Mouse (Mus musculus): ENCODE results near the gene Cdh23.

The Cdh23 gene

DNA sequence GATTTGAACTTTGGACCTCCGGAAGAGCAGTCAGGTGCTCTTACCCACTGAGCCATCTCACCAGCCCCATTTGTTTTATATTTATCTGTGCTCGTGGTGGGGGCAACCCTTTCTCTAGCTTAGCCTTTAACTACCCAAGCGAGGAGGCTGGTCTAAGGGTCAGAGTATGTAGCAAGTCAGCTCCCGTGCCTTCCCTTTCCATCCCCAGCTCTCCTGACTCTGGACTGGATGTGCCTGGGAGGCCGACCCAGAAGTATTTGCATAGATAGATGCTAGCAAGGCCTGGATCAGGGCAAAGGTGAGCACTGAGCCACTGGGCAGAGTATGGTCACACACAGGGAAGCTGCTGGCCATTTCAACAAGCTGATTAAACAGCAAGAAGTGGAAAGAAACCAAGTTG is 12.5 kb upstream of the Cdh23 start:
- DNase-seq (ENCODE audit: low read depth, low spot score): no peak

DNA sequence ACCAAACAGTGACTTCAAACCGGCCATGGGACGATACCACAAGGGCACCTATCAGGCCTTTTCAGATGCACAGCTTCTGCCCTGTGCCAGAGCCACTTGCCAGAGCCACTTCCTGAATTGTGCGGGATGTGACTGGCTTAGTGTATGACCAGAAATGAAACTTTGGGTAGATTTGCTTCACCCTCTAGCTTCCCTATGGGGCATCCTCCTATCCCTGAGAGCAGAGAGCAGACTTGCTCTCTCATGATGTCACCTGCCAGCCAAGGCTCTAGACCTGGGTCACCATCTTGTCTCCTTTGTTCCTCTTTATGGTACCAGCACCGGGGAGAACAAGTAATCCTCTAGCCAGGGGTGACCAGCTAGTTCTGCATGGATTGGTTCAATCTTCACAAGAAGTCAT is 10.0 kb upstream of the Cdh23 start:
- DNase-seq (ENCODE audit: low read depth, low spot score): no peak

DNA sequence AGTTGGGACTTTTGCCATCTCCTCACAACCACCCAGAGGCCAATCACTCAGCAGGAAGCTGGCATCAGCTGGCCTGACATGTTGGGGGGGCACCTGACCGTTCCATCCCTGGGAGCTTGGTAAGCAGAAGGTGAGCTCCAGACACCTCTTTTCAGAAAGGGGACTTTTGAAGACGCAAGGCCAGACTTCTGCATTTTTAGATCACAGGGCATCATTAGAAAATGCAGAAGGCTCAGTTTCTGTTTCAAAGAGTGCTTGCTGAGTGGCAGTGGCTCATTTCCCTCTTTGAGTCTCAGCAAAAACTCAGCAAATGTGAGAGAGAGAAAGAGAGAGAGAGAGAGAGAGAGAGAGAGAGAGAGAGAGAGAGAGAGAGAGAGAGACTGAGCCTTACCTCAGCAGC is 8.8 kb upstream of the Cdh23 start:
- DNase-seq (ENCODE audit: low read depth, low spot score): no peak

DNA sequence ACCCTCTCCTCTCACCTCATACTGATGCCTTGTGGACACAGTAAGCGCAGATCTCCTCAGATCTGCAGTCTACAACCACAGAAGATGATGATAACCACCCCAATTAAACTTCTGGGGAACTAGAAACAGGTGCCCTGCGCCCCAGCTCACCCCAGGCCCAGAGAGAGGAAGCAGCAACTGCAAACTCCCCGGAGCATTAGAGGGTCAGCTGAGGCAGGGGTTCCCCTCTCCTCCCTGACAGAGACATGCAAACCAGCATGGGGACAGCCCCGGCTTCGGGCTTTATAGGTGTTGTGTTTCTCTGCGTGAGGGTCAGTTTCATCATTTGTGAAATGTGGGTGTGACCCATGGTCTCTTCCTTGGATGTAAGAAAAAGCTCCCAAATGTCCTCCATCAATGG is 1.5 kb upstream of the Cdh23 start:
- DNase-seq (ENCODE audit: low read depth, low spot score): no peak

DNA sequence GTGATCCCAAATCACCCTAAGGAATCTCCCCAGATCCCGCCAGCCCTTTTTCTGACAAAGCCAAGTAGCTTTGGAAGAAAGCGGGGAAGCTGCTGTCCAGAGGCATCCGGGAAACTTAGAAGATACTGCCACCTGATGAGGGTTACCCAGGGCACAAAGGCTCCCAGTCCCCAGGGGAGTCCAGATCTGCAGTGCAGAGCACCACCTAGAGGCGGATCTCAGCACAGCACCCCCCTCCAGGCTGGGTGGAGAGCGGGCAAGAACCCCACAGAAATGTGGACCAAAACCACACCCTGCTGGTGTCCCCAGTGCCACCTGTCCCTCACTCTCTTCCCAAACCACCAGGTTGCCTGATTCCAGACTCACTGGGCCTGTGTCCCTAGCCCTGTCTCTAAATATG is 685 bp upstream of the Cdh23 start:
- peak; percentile 55 for DNase-seq (ENCODE audit: low read depth, low spot score)

DNA sequence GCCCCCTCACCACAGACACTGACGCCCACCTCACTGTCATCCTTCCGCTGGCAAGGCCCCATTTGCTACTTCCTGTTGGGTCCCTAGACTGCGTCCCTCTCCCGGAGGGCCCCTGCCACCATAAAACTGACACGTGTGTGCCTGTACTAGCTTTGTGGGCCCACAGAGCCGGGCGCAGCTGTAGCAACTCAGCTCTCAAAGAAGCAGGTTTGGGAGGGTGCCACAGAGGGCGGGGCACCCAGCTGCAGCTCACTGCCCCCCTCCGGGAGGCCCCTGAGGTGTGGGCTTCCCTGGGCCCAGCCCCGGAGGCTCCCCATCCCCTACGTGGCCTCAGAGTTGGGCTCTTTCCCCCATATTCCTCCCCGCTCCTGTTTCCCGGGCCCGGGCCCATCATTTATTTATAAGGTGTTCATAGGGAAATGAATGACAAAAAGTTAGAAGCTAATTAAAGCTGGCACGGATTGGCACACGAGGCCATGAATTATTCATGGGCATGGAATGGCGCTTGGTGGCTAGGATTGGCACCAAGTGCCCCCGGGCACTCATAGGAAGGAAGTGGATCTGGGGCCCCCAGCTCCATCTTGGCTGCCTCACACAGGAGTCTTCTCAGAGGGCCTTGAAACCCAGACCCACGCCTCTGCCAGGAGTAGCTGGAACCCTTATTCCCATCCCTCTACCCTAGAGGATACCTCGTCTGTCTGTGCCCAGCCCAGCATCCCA is 4.5 kb downstream of the Cdh23 start:
- DNase-seq (ENCODE audit: low read depth, low spot score): no peak

DNA sequence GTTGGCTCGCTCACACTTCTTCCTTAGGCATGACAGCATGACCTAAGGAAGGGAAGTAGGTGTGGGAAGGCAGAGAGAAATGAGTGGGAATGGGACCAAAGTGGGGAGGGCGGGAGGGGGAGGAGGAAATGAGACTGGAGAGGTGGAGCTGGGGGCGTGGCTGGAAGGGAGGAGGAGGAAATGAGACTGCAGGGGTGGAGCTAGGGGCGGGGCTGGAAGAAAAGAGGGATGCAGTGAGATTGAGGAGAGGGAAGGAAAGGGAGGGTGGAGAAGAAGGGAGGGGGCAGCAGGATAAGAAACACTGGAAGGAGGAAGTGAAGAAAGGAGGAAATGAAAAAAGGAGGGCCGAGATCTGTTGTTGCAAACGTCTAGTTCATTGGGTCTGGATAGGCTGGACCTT is 5.3 kb downstream of the Cdh23 start:
- no peak for DNase-seq (ENCODE audit: low read depth, low spot score)

DNA sequence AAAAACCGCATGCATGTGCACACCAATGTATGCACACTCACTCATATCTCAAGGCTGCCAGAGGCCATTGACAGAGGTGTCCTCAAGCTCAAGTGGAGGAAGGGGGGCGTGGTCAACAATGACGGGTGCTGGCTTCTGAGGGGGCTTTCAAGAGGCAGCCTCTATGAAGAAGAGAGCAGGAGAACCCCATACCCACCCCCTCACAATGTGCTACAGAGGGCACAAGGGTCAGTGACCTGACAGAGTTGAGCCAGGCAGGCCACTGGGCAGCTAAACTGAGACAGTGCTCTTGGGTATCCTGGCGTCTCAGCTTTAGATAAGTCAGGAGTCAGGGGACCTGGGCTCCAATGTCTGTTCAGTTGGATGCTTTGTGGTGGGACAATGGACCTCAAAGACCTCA is 6.9 kb downstream of the Cdh23 start:
- DNase-seq (ENCODE audit: low read depth, low spot score): no peak

DNA sequence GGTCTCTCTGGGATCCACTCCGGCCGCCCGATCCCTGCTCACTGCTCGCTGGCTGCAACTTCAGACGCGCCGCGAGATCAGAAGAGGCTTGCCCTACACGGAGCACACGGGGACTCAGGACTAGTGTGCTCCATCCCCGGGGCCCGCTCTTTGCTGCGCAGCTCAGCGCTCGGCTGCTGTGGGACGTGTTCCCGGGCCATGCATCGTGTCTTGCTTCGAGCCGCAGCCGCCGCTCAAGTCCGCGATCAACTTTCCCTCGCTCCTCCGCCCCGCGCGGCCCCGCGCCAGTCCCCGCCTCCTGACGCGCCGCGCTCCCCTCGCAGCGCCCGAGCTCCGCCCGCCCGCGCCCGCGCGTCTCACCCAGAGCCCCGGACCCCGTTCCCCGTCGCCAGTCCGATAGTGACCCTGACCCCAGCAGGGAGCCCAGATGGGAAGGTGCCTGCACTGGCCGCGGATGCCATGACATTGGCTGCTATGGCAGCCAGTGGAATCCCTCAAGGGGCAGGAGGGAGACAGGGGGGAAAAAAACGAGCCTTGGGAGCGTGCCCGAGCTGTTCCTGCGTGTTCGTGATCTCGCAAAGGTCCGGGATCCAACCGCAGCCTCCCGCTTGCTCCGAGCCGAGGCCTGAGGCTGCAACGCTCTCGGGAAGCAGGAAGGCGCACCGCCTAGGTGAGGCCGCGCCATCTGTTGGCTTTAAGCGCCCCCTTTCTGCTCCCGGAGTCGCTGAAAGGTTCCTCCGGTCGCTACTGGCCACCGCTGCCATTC is 9.1 kb downstream of the Cdh23 start:
- peak; percentile 48 for DNase-seq (ENCODE audit: low read depth, low spot score)

DNA sequence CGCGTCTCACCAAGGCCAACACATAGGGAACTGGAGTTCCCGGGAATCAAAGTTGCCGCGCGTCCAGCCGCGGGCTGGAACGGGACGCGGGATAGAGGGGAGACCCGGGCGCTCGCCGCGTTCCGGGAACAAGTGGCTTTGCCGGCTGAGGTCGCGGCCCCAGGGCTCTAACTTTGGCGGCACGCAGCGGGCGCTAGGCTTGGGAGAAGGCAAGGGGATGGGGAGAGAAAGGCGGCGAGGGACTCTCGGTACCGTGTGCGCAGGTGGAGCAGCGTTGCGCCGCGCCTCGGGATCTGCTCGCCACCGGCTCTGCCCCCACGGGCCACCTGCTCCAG is 9.7 kb downstream of the Cdh23 start:
- no peak for DNase-seq (ENCODE audit: low read depth, low spot score)

DNA sequence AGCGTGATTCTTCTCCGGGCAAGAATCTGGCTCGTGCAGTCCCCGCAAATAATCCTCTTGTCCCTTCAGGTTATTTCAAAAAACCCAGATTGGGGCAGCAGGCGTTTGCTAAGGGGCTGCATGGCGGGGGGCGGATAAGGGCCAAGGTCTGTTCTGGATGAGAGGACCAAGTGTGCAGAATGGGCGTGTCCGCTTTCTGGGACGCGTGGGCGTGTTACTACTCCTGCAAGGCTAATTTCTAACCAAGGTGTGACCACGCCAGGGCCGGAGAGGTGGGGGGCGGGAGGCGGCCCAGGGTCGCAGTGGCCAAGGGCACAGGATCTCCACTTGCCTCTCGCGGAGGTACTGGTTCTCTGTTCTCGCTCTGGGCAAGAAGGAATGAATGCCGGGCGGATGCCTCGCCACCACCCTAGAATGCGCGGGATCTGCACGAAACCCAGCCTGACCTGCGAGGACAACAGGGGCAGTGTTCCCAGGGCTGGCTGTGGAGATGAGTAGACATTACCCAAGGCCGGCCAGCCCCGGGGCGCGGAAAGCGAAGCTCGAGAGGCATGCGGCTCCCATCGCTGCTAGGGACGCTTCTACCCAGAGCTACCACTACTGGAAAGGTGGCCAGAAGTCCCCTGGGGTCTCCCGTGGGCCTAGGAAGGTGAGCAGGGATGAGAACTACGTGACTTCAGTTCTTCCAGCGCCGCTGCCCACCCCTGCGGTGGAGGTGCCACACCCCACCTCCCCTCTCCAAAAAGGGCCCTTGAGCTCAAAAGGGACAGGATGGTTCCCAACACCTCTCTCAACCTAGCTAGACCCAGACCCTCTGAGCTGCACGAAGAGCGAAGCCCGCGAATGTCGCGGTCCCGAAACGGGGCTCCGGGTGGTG is 10.3 kb downstream of the Cdh23 start:
- DNase-seq (ENCODE audit: low read depth, low spot score): no peak

DNA sequence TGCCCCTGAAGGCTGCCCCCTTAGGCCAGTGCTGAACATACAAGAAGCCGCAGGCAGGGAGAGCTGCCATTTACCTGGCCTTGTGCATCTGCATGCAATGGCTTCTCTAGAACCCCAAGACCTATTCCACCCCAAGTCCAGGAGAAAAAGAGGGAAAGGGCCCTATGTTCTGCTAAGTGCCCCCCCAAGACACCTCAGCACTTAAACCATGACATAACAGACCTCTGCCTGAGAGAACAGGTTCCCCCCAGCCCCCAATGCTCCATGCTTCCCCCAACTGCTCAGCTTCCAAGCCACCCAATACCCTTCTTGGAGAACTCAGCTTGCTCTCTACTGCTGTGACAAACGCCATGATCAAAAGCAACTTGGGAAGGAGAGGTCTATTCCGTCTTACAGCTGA is 17.4 kb downstream of the Cdh23 start:
- DNase-seq (ENCODE audit: low read depth, low spot score): no peak

DNA sequence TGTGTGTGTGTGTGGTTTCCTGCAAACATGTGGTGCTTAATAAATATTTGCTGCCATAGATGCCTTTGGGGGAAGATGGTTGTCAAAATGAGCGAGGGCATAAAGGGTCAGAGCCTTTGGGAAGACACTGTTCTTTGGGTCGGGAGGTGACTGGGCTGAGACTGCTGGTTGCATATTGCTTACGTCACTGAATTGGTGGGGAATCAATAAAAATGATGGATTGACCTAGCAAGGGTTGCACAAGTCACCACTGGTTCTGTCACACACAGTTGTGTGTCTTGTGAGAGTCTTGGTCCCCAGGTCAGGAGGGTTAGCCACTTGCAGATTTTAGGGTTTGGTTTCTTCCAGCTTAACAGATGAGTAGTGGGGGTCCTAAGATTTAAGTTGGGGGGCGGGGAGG is 19.0 kb downstream of the Cdh23 start:
- no peak for DNase-seq (ENCODE audit: low read depth, low spot score)

DNA sequence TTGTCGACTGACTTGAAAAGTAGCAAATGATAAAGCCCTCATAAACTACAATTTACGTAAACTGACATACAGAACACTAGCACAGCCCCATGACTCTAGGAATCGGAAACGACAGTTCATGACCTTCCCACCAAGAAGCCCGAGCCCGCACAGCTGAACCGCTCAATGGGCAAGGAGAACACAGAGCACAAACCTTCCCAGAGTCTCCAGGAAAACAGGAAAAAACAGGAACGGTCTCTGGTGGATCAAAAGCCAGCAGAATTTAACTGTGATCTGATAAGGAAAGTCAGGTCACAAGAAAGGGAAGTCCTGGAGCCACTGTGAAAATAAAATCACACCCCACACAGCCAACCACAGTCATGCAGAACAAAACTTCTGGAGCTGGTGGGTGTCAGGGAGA is 26.1 kb downstream of the Cdh23 start:
- DNase-seq (ENCODE audit: low read depth, low spot score): no peak

DNA sequence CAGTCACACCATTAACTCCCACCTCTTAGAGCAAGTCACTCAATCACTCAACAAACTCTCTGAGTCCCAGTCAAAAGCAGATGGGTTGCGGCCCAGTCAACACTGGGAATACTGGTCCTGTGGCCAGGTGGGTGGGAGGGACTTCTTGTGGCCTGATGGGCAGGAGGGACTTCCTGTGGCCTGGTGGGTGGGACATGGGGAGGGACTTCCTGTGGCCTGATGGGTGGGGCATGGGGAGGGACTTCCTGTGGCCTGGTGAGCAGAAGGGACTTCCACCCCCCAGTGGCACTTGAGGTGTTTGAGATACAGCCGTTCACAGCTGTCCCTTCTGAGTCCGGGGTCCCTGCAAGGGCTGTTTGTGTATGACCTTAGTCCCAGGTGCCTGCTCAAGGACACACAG is 27.7 kb downstream of the Cdh23 start:
- DNase-seq (ENCODE audit: low read depth, low spot score): no peak

DNA sequence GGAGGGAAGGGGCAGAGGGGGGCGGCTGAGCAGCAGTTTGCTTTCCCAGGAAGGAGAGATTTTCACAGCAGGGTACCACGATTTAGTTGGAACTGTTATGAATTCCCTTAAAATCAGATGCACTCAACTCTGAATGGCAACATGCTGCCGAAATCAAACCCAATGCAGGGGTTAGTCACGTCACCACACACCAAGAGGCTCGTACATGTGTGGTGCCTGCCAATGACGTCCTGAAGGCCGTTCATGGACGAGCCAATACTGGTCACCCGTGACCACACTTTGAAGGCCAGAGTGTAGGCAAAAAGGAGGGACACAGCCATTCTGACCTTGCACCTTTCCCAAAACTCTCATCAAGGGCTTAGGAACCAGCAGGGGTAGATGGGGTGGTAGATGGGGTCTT is 35.3 kb downstream of the Cdh23 start:
- no peak for DNase-seq (ENCODE audit: low read depth, low spot score)

DNA sequence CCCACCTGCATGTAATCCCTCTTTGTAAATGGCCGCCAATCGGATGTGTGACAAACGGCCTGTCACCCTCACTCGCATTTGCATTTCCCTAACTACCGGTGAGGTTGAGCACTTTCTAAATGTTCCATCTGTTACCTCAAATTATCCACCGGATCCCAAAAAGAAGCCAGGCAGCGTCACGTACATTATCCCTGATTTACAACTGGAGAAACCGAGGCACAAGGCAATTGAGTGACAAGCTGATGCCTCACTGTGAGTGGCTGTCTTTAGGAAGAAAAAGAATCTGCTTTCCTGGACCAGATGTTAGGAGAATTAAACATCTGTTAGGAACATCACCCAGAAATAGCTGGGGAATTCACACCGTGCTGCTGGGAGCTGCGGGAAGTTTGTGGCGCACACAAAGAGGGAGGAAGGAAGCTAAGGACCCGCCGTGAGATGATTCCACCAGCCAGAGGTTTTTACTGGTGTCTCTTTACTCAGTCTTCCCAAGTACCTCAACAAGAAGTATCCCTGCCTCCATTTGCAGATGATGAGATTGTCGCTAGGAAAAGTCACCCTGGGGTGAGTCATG is 36.8 kb downstream of the Cdh23 start:
- DNase-seq (ENCODE audit: low read depth, low spot score): no peak

DNA sequence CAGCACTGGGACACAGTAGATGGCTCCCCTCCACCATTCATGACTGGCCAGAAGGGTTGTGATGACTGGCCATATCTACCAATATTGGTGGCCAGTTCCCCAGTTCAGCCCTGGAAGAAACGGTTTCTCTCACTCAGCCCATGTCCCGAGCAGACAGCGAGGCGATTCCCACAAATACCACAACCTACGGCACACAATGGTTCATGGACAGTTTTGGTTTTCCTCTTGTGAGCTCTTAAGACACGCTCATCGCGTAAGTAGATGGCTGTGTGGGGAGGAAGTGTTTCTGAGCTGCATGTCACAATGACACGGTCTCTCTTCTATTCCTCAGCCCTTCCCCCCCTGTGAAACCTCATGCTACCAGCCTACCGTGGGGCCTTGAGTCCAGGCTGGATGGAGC is 38.1 kb downstream of the Cdh23 start:
- DNase-seq (ENCODE audit: low read depth, low spot score): no peak

DNA sequence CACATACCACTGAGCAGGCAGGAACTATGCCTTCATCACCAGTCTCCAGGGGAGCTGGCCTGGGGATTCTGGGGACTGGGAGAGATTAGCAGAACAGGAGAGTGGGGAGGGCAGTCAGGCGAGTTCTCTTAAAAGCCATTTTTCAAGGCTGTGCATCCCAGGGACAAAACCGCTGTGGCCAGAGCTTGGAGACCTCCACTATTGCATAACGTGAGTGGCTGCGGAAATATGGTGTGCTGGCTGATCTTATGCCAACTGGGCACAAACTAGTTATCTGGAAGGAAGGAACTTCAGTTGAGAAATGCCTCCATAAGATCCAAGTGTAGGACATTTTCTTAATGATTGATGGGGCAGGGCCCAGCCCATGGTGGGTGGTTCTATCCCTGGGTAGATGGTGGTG is 42.6 kb downstream of the Cdh23 start:
- no peak for DNase-seq (ENCODE audit: low read depth, low spot score)

DNA sequence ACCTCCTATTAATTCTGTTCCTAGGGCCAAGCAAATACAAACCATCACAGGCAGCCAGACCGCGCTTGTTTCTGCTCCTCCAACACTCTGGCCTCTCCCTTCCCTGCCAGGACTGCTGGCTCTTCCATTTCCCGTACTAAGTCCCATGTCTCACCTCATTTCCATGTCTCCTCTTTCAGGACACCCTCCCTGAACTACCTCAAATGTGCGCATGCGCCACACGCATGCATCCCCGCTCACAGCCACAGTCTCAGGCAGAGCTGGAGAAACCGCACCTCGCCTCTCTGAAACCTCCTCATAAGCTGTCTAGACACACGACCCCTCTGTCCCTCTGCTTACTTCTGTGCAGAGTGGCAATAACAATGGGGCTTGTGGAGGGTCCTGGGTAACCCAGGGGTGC is 43.2 kb downstream of the Cdh23 start:
- DNase-seq (ENCODE audit: low read depth, low spot score): no peak

DNA sequence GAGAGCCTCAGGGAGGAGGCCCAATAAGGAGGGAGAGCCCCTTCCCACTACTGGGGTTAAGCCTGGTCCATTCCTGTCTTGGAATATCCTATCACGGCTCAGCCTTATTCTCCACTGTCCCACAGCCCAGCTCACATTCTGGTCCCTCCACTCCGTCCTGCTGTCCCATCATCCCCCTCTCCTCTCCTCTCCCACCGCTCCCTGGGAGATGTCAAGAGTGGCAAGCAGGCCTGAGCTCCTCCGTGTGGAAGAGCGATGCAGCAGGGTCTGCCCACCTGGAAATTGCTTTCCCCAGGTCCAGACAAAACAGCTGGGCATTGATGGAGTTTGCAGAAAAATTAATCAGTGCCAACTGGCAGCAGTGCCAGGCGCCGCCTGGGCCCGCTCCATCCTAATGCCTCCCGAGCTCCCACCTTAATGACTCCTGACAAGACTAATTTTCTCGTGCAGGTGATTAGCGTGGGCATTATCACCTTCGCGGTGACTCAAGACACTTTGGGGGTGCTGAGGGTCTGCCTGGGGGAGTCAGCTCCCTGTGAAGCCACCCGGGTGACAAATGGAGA is 52.1 kb downstream of the Cdh23 start:
- DNase-seq (ENCODE audit: low read depth, low spot score): no peak

DNA sequence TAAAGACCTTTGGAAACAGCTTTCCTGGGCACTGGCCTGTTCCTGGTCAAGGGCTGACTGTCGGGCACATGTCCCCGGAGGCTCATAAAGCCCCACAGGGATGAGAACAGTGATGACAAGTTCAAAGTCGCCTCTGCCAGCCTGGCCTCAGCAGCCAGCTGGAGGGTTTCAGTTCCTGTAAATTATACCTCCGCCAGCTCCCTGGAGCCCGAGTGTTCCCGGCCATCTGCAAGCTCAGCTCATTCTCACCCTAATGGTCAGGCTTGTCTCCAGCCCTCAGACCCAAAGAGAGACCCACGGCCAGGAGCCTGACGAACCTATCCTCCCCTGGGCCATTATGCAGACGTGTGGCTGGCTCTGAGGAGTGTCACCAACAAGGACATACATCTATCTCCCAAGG is 57.0 kb downstream of the Cdh23 start:
- no peak for DNase-seq (ENCODE audit: low read depth, low spot score)
